Mouse (Mus musculus): ENCODE results near the gene Gzmk.

Gene Gzmk

GRCm38 (mm10) chr13:113202184-113202583, 23.5 kb downstream of the Gzmk start:
- DNase-seq (ENCODE audit: low spot score): no peak

- no peak for DNase-seq (ENCODE audit: low spot score)
Measured at GRCm38 (mm10) chr13:113201631-113202030, 24.1 kb downstream of the Gzmk start.

- DNase-seq (ENCODE audit: low spot score): no peak
Measured at GRCm38 (mm10) chr13:113200726-113201125, 25.0 kb downstream of the Gzmk start.

- no peak for DNase-seq (ENCODE audit: low spot score)
Measured at GRCm38 (mm10) chr13:113199331-113199730, 26.4 kb downstream of the Gzmk start.

GRCm38 (mm10) chr13:113197872-113198502, 27.7 kb downstream of the Gzmk start:
- DNase-seq (ENCODE audit: low spot score): no peak

GRCm38 (mm10) chr13:113196808-113197674, 28.7 kb downstream of the Gzmk start:
- no peak for DNase-seq (ENCODE audit: low spot score)

GRCm38 (mm10) chr13:113183720-113184119, 42.0 kb downstream of the Gzmk start:
- no peak for DNase-seq (ENCODE audit: low spot score)

GRCm38 (mm10) chr13:113183310-113183709, 42.4 kb downstream of the Gzmk start:
- no peak for DNase-seq (ENCODE audit: low spot score)

GRCm38 (mm10) chr13:113174162-113174561, 51.5 kb downstream of the Gzmk start:
- DNase-seq (ENCODE audit: low spot score): no peak

- no peak for DNase-seq (ENCODE audit: low spot score)
Measured at GRCm38 (mm10) chr13:113170256-113170655, 55.5 kb downstream of the Gzmk start.

GRCm38 (mm10) chr13:113168018-113168534, 57.6 kb downstream of the Gzmk start:
- DNase-seq (ENCODE audit: low spot score): no peak

GRCm38 (mm10) chr13:113164252-113165005, 61.3 kb downstream of the Gzmk start:
- no peak for DNase-seq (ENCODE audit: low spot score)

- no peak for DNase-seq (ENCODE audit: low spot score)
Measured at GRCm38 (mm10) chr13:113151556-113151955, 74.2 kb downstream of the Gzmk start.

- DNase-seq (ENCODE audit: low spot score): no peak
Measured at GRCm38 (mm10) chr13:113139597-113139996, 86.1 kb downstream of the Gzmk start.

- DNase-seq (ENCODE audit: low spot score): no peak
Measured at GRCm38 (mm10) chr13:113129974-113130373, 95.7 kb downstream of the Gzmk start.

Measured in MN1 (cell line).